Mouse (Mus musculus) activated CD4-positive, CD25-positive, alpha-beta regulatory T cell, adult 9 weeks (primary cell): ENCODE results near the gene Lrrc19. TPM values are rescaled to one million over a fixed set of nuclear protein-coding genes. Genes with fewer than 3 reads are reported as not detected.

ENCODE experiments used
- polyA plus RNA-seq: library from polyadenylated mRNA; unstranded; fragments of 100-300 nt; shearing (Covaris generic); gene quantifications from one replicate; pipeline ENCODE4 v1.2.1, GENCODE M21; 2017

Gene Lrrc19
- not detected for polyA plus RNA-seq

DNA sequence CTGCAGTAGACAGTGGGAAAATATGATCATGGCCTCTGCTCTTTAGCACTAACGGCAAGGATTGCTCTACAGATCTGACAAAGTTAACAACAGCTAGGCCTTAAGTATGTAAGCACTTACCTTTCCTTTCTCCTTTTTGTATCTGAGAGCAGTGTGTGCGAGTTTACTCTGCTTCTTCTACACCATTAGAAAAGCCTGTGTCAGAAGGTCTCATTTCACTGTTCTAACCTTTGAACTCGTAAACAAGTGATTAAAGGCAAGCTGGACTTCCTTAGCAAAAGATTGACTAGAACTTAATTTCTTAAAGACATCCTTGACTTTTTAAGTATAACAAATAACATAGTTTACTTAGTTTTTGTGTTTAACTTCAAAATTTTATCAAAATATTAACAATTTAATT is at the start of gene Lrrc19:
Gene Lrrc19 (minus strand): TSS at position 225 of the 400 bp plus-strand sequence.

DNA sequence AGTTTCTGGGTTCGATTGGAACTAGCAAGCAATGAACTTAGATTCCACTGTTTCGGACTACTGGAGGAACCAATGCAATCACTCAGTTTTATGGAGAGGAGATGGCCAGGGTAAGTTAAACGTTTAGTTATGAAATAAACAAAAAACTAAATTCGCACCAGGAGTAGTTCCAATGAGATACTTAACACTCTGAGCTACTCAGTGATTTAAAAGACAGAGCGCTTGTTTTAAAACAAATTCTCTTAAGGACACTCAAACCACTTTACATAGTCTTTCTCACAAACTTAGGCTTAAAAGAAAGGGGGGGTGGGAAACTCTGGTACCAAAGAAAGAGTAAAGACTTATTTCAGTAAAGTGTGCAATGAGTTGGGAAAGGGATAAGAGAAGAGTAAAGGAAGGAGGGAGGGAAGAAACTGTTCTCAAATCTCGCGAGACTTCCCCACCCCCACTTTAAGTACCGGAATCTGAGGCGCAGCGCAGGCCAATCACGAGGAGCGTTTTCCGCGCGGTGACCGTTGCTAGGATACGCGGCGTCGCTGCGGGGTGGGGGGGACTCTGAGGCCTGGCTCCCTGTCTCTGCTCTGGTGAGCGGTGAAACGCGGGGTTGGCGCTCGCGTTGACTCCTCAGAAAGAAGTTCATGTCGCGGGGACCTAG is 35.8 kb downstream of the Lrrc19 start, which contains the start of gene Ift74:
Gene Ift74 (plus strand): TSS at position 520 of the 655 bp plus-strand sequence.

DNA sequence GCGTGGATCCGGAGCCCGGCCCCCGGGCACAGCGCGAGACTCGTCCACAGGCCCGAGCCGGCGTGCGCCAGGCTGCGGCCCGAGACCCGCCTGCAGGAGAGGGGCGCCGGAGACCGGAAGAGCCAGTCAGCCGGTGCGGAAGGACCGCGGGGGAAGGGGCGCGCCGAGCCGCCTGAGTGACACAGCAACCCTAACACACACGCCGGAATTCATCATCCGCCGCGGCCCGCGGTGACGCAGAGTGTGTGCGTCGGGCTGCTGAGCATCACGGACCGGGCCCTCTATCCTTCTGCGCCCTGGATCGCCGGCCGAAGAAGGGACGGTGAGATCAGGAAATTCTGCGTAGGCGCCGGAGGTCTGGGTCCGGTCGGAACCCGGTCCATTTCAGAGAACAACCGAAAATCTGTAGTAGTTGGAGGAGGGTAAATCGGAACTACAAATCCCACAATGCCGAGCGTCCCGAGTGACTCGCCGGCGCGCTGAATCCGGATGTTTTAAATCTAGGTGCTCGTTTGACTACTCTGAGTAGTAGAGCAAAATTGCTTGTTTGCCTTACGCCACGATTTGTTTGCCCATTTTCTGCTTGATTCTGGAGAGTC is 46.8 kb downstream of the Lrrc19 start, which contains the start of gene Plaa:
Gene Plaa (minus strand): TSS at position 214 of the 599 bp plus-strand sequence.

Other genes starting within 250 kb of the Lrrc19 start
- gene Gm10306, start 93.6 kb downstream of the Lrrc19 start, polyA plus RNA-seq: not detected
- 2.8 TPM for gene Caap1, start 93.3 kb downstream of the Lrrc19 start, polyA plus RNA-seq
- gene Plaa, start 46.9 kb downstream of the Lrrc19 start, polyA plus RNA-seq: 36.7 TPM
- 3.0 TPM for gene Ift74, start 35.7 kb downstream of the Lrrc19 start, polyA plus RNA-seq
- gene Tek, start 89.1 kb upstream of the Lrrc19 start, polyA plus RNA-seq: 0.06 TPM